Comparison of ENCODE assay signal across 31 mouse cellular contexts in genomic region chr19:17143245-17143644, GRCm38 (mm10).
DNase-seq lines count a peak whose midpoint lies in the region; ATAC-seq and TF ChIP-seq lines count a peak whose summit lies in the region.
"Had no signal": no experiment of that assay in that cellular context is flagged by ENCODE, and none has a peak within 500 bp of the region (broad histone marks: within the 10 kb centered on the region; RNA-seq: fewer than 3 reads in every experiment).

No protein-coding gene starts in this region.

- peak; percentile 50 for DNase-seq in 3134 (ENCODE audit: extremely low read depth, insufficient read length, low spot score)
- no peak for DNase-seq in Patski (ENCODE audit: low read depth, low spot score)
- DNase-seq in cerebellum, adult 11 months: no peak
- DNase-seq: adrenal gland, postnatal 10 days; adrenal gland, postnatal 36 days; cerebellum, adult 2 months; cerebellum, adult 9-11 months; cerebellum, postnatal 36 days; embryo, embryonic 11 days; forebrain, postnatal 0 days; gastrocnemius, adult 2 months; gastrocnemius, postnatal 14 days; heart, adult 18-20 months; heart, postnatal 14 days; heart, postnatal 4 days; kidney, adult 2 months had no signal

- H3K79me2 ChIP-seq in C2C12 (ENCODE audit: control insufficient read depth, insufficient read depth): peaks cover 14% of the 10 kb centered on the region

- no peak overlapping the region for H3K4me3 ChIP-seq in C2C12 (ENCODE audit: insufficient read depth, poor library complexity, severe bottlenecking)
- no peak overlapping the region for H3K4me3 ChIP-seq in forebrain, embryonic 13.5 days
- H3K4me3 ChIP-seq: embryonic facial prominence, embryonic 10.5 days; embryonic facial prominence, embryonic 13.5 days; erythroblast, embryonic 14.5 days; forebrain, embryonic 10.5 days; gastrocnemius, adult 2 months; heart, embryonic 10.5 days; heart, embryonic 13.5 days had no signal

- no peak overlapping the region for H3K4me2 ChIP-seq in forebrain, embryonic 13.5 days
- H3K4me2 ChIP-seq: embryonic facial prominence, embryonic 13.5 days; heart, embryonic 13.5 days; hindbrain, embryonic 14.5 days had no signal

- no peaks in the 10 kb centered on the region for H3K4me1 ChIP-seq in forebrain, embryonic 13.5 days
- H3K4me1 ChIP-seq: embryonic facial prominence, embryonic 10.5 days; embryonic facial prominence, embryonic 13.5 days; heart, embryonic 10.5 days; heart, embryonic 13.5 days had no signal

- POLR2A ChIA-PET in Patski (lab: Charles Lee): no interaction called here

- H3K27ac ChIP-seq in forebrain, embryonic 13.5 days: no peak overlapping the region
- H3K27ac ChIP-seq: embryonic facial prominence, embryonic 10.5 days; embryonic facial prominence, embryonic 13.5 days; forebrain, embryonic 10.5 days; gastrocnemius, adult 2 months; heart, embryonic 10.5 days; heart, embryonic 13.5 days; hindbrain, embryonic 14.5 days; hindbrain, postnatal 0 days had no signal

- H3ac ChIP-seq in C2C12 (ENCODE audit: control insufficient read depth, insufficient read length, low read depth): no peak overlapping the region

- TF ChIP-seq CTCF in C2C12 (IDR thresholded peaks at IDR 0.05; ENCODE audit: control insufficient read depth, insufficient read depth, insufficient read length): no peak
- TF ChIP-seq CTCF in Patski (IDR thresholded peaks at IDR 0.05): no peak

- no peaks in the 10 kb centered on the region for H3K9me3 ChIP-seq in forebrain, embryonic 13.5 days (replicated peaks)
- H3K9me3 ChIP-seq: embryonic facial prominence, embryonic 10.5 days; embryonic facial prominence, embryonic 13.5 days; forebrain, embryonic 10.5 days; G1E; heart, embryonic 10.5 days; heart, embryonic 13.5 days had no signal

- no peaks in the 10 kb centered on the region for H3K27me3 ChIP-seq in C2C12 (ENCODE audit: control insufficient read depth, insufficient read depth, insufficient read length)
- H3K27me3 ChIP-seq in Patski: no peaks in the 10 kb centered on the region
- no peaks in the 10 kb centered on the region for H3K27me3 ChIP-seq in forebrain, embryonic 13.5 days
- H3K27me3 ChIP-seq: CH12.LX had no signal

- CTCF ChIA-PET in Patski (lab: Charles Lee): interaction anchor here (0.8 to 1.0 kb wide), 2 partner anchors 115 to 245 kb away, joined by 3 read pairs; no protein-coding TSS in a partner anchor

- peaks cover 3% of the 10 kb centered on the region for H3K36me3 ChIP-seq in C2C12 (ENCODE audit: control insufficient read depth, insufficient read depth)
- no peaks in the 10 kb centered on the region for H3K36me3 ChIP-seq in forebrain, embryonic 13.5 days (ENCODE audit: poor library complexity, severe bottlenecking)
- H3K36me3 ChIP-seq: embryonic facial prominence, embryonic 10.5 days; embryonic facial prominence, embryonic 13.5 days; forebrain, embryonic 10.5 days; G1E; heart, embryonic 10.5 days; heart, embryonic 13.5 days had no signal

- in situ Hi-C loops in Patski (cut with MboI; ENCODE audit: low pct_unique_long_range_greater_than_20kb): no loop called here

- peak; percentile 23 for ATAC-seq in Patski
- no peak for ATAC-seq in forebrain, embryonic 13.5 days
- no peak for ATAC-seq in erythroid progenitor cell, adult 5-6 weeks (replicated peaks; ENCODE audit: low FRiP score, poor library complexity, severe bottlenecking)
- ATAC-seq: forebrain, embryonic 14.5 days; forebrain, postnatal 0 days; hindbrain, postnatal 0 days; intestine, postnatal 0 days had no signal

- WGBS in forebrain, embryonic 13.5 days: 98% methylated on average over 2 of the region's 2 CpGs

- peaks cover 2% of the 10 kb centered on the region for H3K79me3 ChIP-seq in C2C12 (ENCODE audit: low read depth)

- H3K9ac ChIP-seq in forebrain, embryonic 13.5 days: no peak overlapping the region
- H3K9ac ChIP-seq: embryonic facial prominence, embryonic 13.5 days; forebrain, postnatal 0 days; heart, embryonic 13.5 days; hindbrain, embryonic 14.5 days had no signal

TF ChIP-seq in C2C12, 6 proteins besides CTCF, POLR2A, EP300 and RAD21:
- TF ChIP-seq MAX (IDR thresholded peaks at IDR 0.05) (peak; percentile 46), MYOG (IDR thresholded peaks at IDR 0.05; ENCODE audit: control insufficient read depth, extremely low read depth, insufficient read length) (no peak), CEBPB (IDR thresholded peaks at IDR 0.05; ENCODE audit: low read depth) (peak; percentile 36), FOSL1 (IDR thresholded peaks at IDR 0.05; ENCODE audit: insufficient read depth, low read length, poor library complexity, severe bottlenecking) (peak; percentile 91), USF1 (IDR thresholded peaks at IDR 0.05; ENCODE audit: low read depth) (no peak), MYOD1 (IDR thresholded peaks at IDR 0.05; ENCODE audit: control insufficient read depth, insufficient read length, low read depth) (no peak)
TF ChIP-seq in C2C12: peak in this region for 3.
